Mouse (Mus musculus) G1E (cell line): ENCODE results near the gene Sub1.

Source experiments
- CTCF ChIP-seq: IDR thresholded peaks from 2 replicates; pipeline ENCODE4 v1.5.1; 2012; ENCODE audit warnings: low read depth, low read length, inconsistent platforms, mixed read lengths
- GATA1 ChIP-seq: IDR thresholded peaks from 2 replicates; pipeline ENCODE4 v1.6.1; 2012; ENCODE audit warnings: borderline replicate concordance, low read length, inconsistent platforms, mixed read lengths
- GATA2 ChIP-seq: IDR thresholded peaks from 2 replicates; pipeline ENCODE4 v1.6.1; 2012; ENCODE audit warnings: low read depth, low read length, inconsistent platforms, borderline replicate concordance
- POLR2AphosphoS5 ChIP-seq: IDR thresholded peaks from 2 replicates; pipeline ENCODE4 v1.6.1; 2012; ENCODE audit warnings: low read depth, low read length, inconsistent platforms; ENCODE audit not compliant: insufficient replicate concordance
- TAL1 ChIP-seq: conservative IDR thresholded peaks from 2 replicates; pipeline ENCODE4 v1.6.1; 2012; ENCODE audit warnings: low read depth, low read length, inconsistent platforms, mixed read lengths

DNA sequence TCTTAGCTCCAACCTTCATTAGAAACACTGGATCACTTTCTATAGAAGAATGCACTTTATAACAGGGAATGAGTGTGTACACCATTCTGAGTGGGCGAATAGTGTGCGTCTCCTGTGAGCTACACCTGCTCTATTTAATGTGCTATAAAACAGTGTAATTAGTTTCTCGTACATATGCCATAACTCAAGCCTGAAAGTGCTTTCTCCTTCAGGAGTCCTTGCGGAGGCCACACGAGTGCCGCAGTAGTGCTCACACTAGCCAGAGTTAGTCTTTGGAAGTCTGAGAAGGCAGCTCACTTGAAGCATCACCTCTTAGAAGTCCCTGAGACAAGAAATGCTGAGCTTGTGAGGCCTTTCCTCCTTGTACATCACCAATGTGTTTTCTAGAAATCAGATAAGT lies 9.4 kb upstream of the Sub1 start:
- no peak for TF ChIP-seq GATA1
- TF ChIP-seq CTCF = no peak
- no peak for TF ChIP-seq TAL1
- TF ChIP-seq GATA2 = no peak
- no peak for TF ChIP-seq POLR2AphosphoS5
